Mouse (Mus musculus): Measurements from ENCODE around the gene Trappc4. TPM values are rescaled to one million over a fixed set of nuclear protein-coding genes. Genes with fewer than 3 reads are reported as not detected.
"Not testable (repeated sequence)": the region's sequence is repeated elsewhere in the genome, so short reads cannot be mapped to it uniquely, and the experiment has no call there.

Gene Trappc4
- polyA plus RNA-seq, 1 experiment from 2014 or later, result 117 TPM

DNA sequence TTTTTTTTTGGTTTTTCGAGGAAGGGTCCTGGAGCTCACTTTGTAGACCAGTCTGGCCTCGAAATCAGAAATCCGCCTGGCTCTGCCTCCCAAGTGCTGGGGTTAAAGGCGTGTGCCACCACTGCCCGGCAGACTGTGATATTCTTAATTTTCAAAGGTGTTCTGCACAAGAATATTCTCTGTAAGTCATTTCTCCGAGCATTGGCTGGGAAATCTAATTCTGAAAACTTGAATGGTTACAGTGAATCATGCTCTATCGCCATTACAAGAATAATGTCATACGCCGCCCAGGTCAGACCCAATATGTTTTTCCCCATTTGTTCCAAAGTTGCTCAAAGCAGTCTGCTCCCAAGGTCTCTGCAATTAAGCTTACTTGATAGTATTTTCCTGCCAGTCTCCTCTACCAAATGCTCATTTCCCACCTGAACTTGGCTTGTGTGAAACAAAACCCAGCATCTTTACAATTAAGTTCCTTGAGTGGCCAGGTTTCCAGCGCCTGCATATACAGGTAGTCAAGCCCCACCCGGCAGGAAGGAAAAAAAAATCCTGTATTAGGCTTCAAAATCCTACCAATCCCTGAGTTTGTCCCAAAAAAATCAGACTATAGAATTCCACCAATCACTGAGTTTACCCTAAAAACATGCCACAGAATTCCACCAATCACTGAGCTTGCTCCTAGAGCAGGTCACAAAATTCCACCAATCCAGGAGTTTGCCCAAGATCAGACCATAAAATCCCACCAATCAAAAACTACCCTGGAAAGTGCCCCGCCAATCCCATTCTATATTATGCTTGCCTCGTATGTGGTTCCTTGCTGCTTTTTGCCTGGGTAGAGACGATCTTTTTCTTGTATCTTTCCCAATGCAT, 11.4 kb upstream of the Trappc4 start, which contains the start of gene Ccdc84:
TSS of gene Ccdc84 (minus strand) at position 51 of the 867 bp plus-strand sequence.
- Histone ChIP-seq H3K4me3 (peak within 1 kb of the TSS; percentile 94), H3K36me3 (peaks cover 25% of the 10 kb centered on the region), H3K27ac (peak within 1 kb of the TSS; percentile 91), H3K27me3 (ENCODE audit: insufficient read depth, poor library complexity, severe bottlenecking) (no peaks in the 10 kb centered on the region), H3K4me1 (peaks cover 11% of the 10 kb centered on the region; the same call in 1 of the 2 replicates), H3K9me3 (no peaks in the 10 kb centered on the region)
- DNase-seq (ENCODE audit: low spot score), result no peak
- WGBS, result 77% methylated on average over 14 of the region's 14 CpGs

DNA sequence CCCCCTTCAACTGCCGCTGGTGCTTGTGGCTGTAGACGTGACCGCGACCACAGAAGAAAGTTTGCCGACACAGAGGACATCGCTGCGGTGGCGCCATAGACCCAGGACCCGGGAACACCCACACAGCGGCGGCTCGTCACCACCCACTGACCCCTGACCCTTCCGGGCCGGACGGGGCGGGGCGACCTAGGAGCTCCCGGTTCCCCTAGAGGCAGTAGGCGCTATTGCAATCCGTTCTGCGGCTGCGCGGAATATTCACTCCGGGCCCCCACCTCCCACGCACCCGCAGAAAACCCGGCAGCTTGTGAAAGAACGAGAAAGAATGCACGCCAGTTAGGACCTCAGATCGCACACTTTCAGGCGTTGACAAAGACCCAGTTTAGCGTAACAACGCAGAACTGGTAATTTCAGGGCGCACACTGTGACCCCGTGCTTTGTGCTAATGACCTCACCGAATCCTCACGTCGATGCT, 10.5 kb upstream of the Trappc4 start:
- peak overlapping the region; percentile 94 for H3K4me3 ChIP-seq
- H3K4me1 ChIP-seq, result peaks cover 11% of the 10 kb centered on the region; the same call in 1 of the 2 replicates
- peak; percentile 96 for DNase-seq (ENCODE audit: low spot score)
- no peaks in the 10 kb centered on the region for H3K9me3 ChIP-seq
- under 1% methylated on average over 38 of the region's 38 CpGs for WGBS
- no peaks in the 10 kb centered on the region for H3K27me3 ChIP-seq (ENCODE audit: insufficient read depth, poor library complexity, severe bottlenecking)
- H3K27ac ChIP-seq, result peak overlapping the region; percentile 91
- H3K36me3 ChIP-seq, result peaks cover 33% of the 10 kb centered on the region

DNA sequence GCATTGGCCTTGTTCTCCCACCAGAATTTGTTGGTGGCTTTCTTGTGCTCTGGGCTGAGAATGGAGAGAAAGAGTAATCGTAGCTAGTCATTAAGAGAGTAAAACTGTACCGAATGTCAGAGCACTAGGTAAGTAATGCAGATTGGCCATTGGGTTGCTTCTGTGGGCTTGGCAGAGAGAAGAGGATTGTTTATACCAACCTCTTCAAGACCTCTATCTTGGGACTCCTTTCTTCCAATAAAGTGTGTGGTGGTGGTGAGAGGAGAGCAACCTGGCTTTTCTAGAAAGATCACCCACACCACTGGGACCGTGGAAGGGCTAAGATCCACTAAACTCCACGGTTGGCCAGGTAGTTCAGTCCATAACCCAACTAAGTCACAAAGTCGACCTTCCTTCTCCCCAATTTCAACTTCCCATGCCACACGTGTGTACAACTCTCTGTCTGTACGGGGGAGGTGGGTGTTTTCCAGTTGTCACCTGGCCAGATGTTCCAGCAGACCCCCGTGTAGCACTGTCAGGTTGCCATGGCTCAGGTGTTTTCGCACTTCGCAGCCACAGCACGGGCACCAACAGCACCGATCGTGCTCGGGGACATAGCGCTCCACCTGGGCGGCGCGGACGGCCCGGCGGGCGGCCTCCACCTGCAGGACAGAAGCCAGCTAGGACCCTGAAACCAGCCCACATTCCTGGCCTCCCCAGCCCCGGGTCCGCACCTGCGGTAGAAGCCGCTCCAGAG, 9.9 kb upstream of the Trappc4 start:
- Histone ChIP-seq H3K36me3 (peaks cover 39% of the 10 kb centered on the region), H3K9me3 (no peaks in the 10 kb centered on the region), H3K4me1 (peaks cover 11% of the 10 kb centered on the region; the same call in 1 of the 2 replicates), H3K27me3 (ENCODE audit: insufficient read depth, poor library complexity, severe bottlenecking) (no peaks in the 10 kb centered on the region), H3K27ac (peak overlapping the region; percentile 91), H3K4me3 (peak overlapping the region; percentile 94)
- 7% methylated on average over 26 of the region's 26 CpGs for WGBS
- DNase-seq (ENCODE audit: low spot score), result no peak

- H3K27ac ChIP-seq, result no peak overlapping the region
- no peak overlapping the region for H3K4me3 ChIP-seq
- peaks cover 76% of the 10 kb centered on the region for H3K36me3 ChIP-seq
- no peaks in the 10 kb centered on the region for H3K27me3 ChIP-seq (ENCODE audit: insufficient read depth, poor library complexity, severe bottlenecking)
- 84% methylated on average over 2 of the region's 2 CpGs for WGBS
- peaks cover 12% of the 10 kb centered on the region; the same call in 1 of the 2 replicates for H3K4me1 ChIP-seq
- no peak for DNase-seq (ENCODE audit: low spot score)
- no peaks in the 10 kb centered on the region for H3K9me3 ChIP-seq
These were observed 5.4 kb upstream of the Trappc4 start for GRCm38 (mm10) chr9:44412781-44413180.

GRCm38 (mm10) chr9:44412306-44412705, 4.9 kb upstream of the Trappc4 start:
- Histone ChIP-seq H3K27ac (no peak overlapping the region), H3K4me1 (peaks cover 9% of the 10 kb centered on the region; the same call in 1 of the 2 replicates), H3K27me3 (ENCODE audit: insufficient read depth, poor library complexity, severe bottlenecking) (no peaks in the 10 kb centered on the region), H3K36me3 (peaks cover 76% of the 10 kb centered on the region), H3K9me3 (no peaks in the 10 kb centered on the region), H3K4me3 (no peak overlapping the region)
- WGBS, result 78% methylated on average over 4 of the region's 4 CpGs
- DNase-seq (ENCODE audit: low spot score), result no peak

- Histone ChIP-seq H3K4me1 (peaks cover 5% of the 10 kb centered on the region; the same call in 1 of the 2 replicates), H3K4me3 (no peak overlapping the region), H3K9me3 (no peaks in the 10 kb centered on the region), H3K27ac (no peak overlapping the region), H3K36me3 (peaks cover 76% of the 10 kb centered on the region), H3K27me3 (ENCODE audit: insufficient read depth, poor library complexity, severe bottlenecking) (no peaks in the 10 kb centered on the region)
- DNase-seq (ENCODE audit: low spot score), result no peak
- 92% methylated on average over 1 of the region's 1 CpGs for WGBS
These were observed 4.3 kb upstream of the Trappc4 start for GRCm38 (mm10) chr9:44411601-44412130.

DNA sequence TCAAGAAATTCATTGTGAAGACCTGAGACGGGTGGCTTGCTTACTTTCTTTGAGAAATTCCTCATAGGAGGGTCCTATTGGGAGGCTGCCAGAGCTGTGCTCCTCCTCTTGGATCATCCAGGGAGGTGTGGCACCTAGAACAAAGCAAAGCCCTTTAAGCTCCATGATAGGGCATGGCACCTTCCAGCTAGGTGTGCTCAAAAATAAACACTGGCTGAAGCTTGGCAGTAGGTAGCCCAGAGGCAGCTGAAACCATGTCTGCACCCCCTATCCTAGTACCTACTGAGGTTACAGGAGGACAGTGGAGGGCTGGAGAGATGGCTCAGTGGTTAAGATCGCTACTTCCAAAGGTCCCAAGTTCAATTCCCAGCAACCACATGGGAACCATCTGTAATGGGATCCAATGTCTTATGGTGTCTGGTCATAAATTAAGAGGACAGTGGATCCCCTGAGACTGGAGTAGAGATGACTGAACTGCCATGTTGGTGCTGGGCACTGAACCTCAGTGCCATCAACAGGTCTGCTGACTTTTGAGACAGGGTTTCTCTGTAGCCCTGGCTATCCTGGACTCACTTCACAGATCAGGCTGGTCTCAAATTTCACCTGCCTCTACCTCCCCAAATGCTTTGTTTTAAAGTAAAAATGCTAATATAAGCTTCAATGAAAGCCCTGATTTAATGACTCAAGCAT, 3.4 kb upstream of the Trappc4 start:
- 84% methylated on average over 2 of the region's 2 CpGs for WGBS
- no peak for DNase-seq (ENCODE audit: low spot score)
- H3K27me3 ChIP-seq (ENCODE audit: insufficient read depth, poor library complexity, severe bottlenecking), result no peaks in the 10 kb centered on the region
- peaks cover 5% of the 10 kb centered on the region; the same call in 1 of the 2 replicates for H3K4me1 ChIP-seq
- H3K9me3 ChIP-seq, result no peaks in the 10 kb centered on the region
- H3K36me3 ChIP-seq, result peaks cover 68% of the 10 kb centered on the region
- H3K4me3 ChIP-seq, result no peak overlapping the region
- H3K27ac ChIP-seq, result no peak overlapping the region

- peaks cover 69% of the 10 kb centered on the region for H3K36me3 ChIP-seq
- H3K4me3 ChIP-seq, result peak overlapping the region; percentile 79
- WGBS, result 74% methylated on average over 9 of the region's 9 CpGs
- 0 out of 2 replicates have a peak overlapping the region, but pooled peaks have one; percentile 92 for H3K27ac ChIP-seq
- not testable (repeated sequence) for H3K9me3 ChIP-seq; DNase-seq (ENCODE audit: low spot score); H3K27me3 ChIP-seq (ENCODE audit: insufficient read depth, poor library complexity, severe bottlenecking); H3K4me1 ChIP-seq
These were observed 1.3 kb upstream of the Trappc4 start for GRCm38 (mm10) chr9:44408693-44409092.

DNA sequence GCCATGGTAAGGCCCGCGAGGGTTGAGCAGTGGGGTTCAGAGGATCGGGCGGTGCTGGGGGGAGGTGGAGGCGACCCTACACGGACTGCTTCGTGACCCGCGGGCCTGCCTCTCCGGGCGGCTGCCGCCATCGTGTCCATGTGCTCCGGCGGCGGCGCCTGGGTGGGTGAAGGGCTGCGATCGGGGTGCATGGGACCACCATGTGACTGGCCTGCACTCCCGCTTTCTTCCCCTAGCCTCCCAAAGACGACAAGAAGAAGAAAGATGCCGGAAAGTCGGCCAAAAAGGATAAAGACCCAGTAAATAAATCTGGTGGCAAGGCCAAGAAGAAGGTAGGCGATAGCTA, 325 bp upstream of the Trappc4 start:
- WGBS, result 2% methylated on average over 24 of the region's 24 CpGs

DNA sequence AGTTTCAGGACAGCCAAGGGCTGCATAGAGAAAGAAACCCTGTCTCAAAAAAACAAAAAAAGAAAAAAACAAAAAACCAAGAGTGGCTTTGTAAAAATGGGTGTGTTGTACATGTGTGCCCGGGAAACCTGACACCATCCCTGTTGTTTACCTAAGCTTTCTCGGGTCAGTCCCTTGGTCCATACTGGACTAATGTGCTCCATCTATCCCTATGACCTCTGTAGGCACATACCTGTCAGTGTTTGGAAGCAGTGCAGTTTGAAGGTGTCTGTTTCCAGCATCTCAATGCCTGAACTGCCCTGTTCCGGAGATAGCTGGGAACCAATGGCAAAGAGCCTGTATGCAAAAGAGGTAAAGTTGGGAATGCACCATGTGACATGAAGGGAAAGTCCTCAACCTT, 2.4 kb downstream of the Trappc4 start:
- peaks cover 68% of the 10 kb centered on the region for H3K36me3 ChIP-seq

More for the DNA sequence above, 325 bp upstream of the Trappc4 start:
- no peaks in the 10 kb centered on the region for H3K27me3 ChIP-seq (ENCODE audit: insufficient read depth, poor library complexity, severe bottlenecking)
- no peak for DNase-seq (ENCODE audit: low spot score)
- H3K4me3 ChIP-seq, result peak overlapping the region; percentile 79
- no peaks in the 10 kb centered on the region for H3K9me3 ChIP-seq
- peaks cover 5% of the 10 kb centered on the region; the same call in 1 of the 2 replicates for H3K4me1 ChIP-seq
- peaks cover 68% of the 10 kb centered on the region for H3K36me3 ChIP-seq
- peak overlapping the region; percentile 92 for H3K27ac ChIP-seq

GRCm38 (mm10) chr9:44401081-44401480, 6.3 kb downstream of the Trappc4 start:
- H3K4me3 ChIP-seq, result no peak overlapping the region
- no peak for DNase-seq (ENCODE audit: low spot score)
- H3K27ac ChIP-seq, result no peak overlapping the region
- peaks cover 67% of the 10 kb centered on the region for H3K36me3 ChIP-seq
- H3K27me3 ChIP-seq (ENCODE audit: insufficient read depth, poor library complexity, severe bottlenecking), result no peaks in the 10 kb centered on the region
- 75% methylated on average over 4 of the region's 4 CpGs for WGBS
- no peaks in the 10 kb centered on the region for H3K9me3 ChIP-seq
- H3K4me1 ChIP-seq, result peaks cover 22% of the 10 kb centered on the region

More for the DNA sequence above, 2.4 kb downstream of the Trappc4 start:
- no peaks in the 10 kb centered on the region for H3K9me3 ChIP-seq
- H3K27ac ChIP-seq, result no peak overlapping the region
- no peaks in the 10 kb centered on the region for H3K27me3 ChIP-seq (ENCODE audit: insufficient read depth, poor library complexity, severe bottlenecking)
- WGBS, result 78% methylated on average over 3 of the region's 3 CpGs
- H3K4me1 ChIP-seq, result peaks cover 9% of the 10 kb centered on the region; the same call in 1 of the 2 replicates
- H3K4me3 ChIP-seq, result no peak overlapping the region
- no peak for DNase-seq (ENCODE audit: low spot score)

DNA sequence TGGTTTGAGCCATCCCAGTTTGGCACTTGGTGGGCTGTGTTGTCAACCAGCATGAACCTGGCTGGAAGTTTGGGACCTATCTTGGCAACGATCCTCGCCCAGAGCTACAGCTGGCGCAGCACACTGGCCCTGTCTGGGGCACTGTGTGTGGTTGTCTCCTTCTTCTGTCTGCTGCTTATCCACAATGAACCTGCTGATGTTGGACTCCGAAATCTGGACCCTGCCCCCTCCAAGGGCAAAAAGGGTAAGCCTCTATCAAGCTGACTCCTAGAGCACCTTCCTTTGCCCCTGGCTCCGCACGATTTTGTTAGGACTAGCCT, 7.6 kb downstream of the Trappc4 start:
- no peak for DNase-seq (ENCODE audit: low spot score)
- 89% methylated on average over 6 of the region's 6 CpGs for WGBS
- Histone ChIP-seq H3K27me3 (ENCODE audit: insufficient read depth, poor library complexity, severe bottlenecking) (no peaks in the 10 kb centered on the region), H3K36me3 (peaks cover 58% of the 10 kb centered on the region), H3K4me1 (peaks cover 24% of the 10 kb centered on the region), H3K9me3 (no peaks in the 10 kb centered on the region), H3K4me3 (no peak overlapping the region), H3K27ac (no peak overlapping the region)

Data from heart, embryonic 10.5 days (tissue).